Mouse (Mus musculus) right cerebral cortex, adult 18-20 months (tissue): Measurements from ENCODE around the gene Ahnak2.
A peak's percentile ranks its signal among the peaks of the same experiment; 100 is the strongest.
"Not testable (repeated sequence)": the region's sequence is repeated elsewhere in the genome, so short reads cannot be mapped to it uniquely, and the experiment has no call there.

ENCODE experiments used
- DNase-seq: peaks from one replicate; pipeline ENCODE4 v3.0.0; 2022; ENCODE audit warnings: mixed read lengths

Ahnak2 gene

DNA sequence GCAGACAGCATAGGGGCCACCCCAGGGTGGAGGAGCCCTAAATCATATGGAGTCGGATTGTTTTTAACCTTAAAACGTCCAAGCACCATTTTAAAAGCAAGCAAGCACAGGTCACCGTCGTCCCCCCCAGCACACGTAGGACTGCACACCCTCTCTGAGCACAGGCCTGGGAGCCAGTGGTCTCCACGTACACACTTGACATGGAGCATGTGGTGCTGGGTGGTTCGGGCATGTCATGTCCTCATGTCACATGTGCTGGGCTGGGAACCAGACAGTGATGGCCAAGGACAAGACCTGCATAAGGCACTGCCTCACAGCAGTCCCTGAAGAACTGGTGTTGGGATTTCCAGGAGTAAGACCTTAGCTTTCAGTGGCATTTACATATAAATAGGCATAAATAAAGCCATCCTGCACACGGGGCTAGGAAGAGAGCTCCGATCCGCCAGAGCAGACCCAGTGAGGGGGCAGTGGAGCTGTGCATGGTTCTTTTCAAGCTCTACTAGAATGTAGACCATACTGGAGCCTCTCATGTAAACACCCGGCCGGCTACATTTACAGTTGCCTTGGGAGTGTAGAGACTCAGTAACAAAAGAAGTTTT lies 18.0 kb upstream of the Ahnak2 start:
- DNase-seq: no peak

GRCm38 (mm10) chr12:112819057-112819662 lies 16.7 kb upstream of the Ahnak2 start:
- no peak for DNase-seq

DNA sequence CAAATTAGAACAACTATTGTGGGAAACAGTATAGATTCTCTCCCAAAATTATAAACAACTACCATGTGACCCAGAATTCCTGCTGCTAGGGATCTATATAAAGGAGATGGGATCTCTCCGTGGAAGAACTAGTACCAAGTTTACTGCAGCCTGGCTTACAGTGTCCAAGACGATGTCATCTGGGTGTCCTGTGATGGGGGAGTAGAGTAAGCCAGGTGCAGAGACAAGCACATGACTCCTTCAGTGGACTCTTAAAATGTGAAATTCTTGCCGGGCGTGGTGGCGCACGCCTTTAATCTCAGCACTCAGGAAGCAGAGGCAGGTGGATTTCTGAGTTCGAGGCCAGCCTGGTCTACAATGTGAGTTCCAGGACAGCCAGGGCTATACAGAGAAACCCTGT lies 14.4 kb upstream of the Ahnak2 start:
- DNase-seq: not testable (repeated sequence)

GRCm38 (mm10) chr12:112816294-112816693 lies 13.8 kb upstream of the Ahnak2 start:
- DNase-seq: peak; percentile 43

- no peak for DNase-seq
These were observed 12.4 kb upstream of the Ahnak2 start for GRCm38 (mm10) chr12:112814682-112815470.

- no peak for DNase-seq
These were observed 10.9 kb upstream of the Ahnak2 start for GRCm38 (mm10) chr12:112813370-112813769.

DNA sequence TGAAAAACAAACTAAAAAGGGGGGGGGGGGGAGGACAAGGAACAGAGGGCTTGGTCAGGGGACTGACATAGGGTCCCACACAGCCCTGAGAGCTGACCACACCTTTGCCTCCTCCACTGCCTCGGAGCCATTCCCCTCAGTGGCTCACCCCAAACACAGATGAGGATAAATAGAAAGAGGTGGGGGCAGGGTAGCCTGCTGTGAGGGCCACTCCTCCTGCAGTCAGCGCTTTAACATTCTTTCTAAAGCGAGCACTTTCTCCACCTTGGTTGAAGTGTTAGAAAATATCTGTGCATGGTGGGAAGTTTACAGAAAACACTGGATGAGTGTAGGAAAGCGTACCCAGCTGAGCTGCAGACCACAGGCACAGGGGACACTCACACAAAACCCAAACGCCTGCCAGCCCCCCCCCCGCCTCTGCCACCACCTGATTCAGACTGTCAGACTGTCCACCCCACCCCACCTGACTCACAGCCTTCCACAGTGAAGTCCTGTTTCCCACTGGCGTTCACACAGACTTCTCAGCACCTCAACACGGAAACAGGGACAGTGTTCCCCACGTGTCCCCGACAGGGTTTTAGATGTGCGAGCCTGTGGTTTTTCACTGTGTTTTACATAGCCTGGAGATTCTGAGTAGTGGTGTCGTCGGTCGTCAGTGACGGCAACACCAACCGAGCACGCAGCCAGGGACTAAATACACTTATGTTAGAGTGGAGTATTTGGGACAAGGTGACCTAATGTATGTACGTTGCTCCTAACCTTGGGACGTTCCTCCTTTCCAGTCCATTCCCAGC lies 7.8 kb upstream of the Ahnak2 start:
- no peak for DNase-seq

DNA sequence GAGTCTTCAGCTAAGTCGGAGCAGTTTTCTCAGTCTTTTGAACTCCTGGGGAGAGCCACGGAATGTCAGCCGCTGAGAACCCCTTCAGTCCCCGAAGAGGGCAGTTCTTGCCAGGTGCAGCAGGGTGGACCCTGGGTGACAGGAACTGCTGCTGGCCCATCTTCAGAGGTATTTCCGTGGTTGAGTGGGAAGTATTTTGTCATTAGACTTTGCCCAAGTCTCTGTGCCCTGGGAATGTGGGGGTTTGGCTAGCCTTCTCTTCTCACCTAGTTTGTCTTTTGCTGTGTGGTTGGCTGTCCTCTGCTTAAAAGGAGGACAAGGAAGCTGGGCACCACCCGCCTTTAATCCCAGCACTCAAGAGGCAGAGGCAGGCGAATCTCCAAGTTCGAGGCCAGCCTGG lies 7.2 kb upstream of the Ahnak2 start:
- DNase-seq: no peak

DNA sequence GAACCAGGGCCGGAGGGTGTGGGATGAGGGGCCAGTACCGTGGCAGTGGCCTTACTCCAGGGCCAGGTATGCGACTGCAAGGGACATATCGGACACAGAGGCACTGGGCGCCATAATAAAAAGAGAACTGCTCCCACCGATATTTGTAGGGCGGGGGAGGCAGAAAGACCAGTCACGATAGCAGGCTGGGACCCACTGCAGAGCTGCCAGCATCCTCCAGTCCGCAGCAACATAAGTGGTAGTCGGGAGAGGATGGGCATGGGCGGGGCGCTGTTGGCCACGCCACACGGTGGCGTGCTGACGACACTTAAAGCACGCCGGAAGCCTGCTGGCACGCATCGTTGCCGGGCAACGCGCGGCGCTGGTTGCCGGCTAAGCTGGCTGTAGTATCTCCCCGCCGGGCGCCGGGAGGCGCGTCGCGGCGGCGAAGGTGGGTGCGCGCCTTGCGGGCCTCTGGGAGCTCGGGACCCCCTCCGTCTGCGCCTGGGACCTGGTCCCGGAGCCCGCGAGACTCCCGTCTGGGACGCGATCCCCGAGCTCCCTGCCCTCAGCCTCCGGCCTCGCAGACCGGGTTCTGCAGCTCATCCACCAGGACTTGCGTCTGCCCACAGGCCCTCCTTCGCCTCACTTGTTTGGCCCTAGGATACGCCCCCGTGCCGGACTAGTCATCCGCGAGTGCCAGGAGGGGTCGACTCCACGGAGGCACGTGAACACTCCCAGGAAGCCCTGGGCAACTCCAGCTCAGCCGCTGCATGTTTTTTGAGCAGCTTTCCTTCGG lies 6.3 kb upstream of the Ahnak2 start, which contains the start of gene Clba1:
Gene Clba1, plus strand, starts transcription at position 351 of the 778 bp plus-strand sequence.
- DNase-seq: peak; percentile 95

GRCm38 (mm10) chr12:112808212-112808586 lies 5.7 kb upstream of the Ahnak2 start:
- DNase-seq: no peak

- DNase-seq: no peak
These were observed 5.3 kb upstream of the Ahnak2 start for GRCm38 (mm10) chr12:112807796-112808195.

DNA sequence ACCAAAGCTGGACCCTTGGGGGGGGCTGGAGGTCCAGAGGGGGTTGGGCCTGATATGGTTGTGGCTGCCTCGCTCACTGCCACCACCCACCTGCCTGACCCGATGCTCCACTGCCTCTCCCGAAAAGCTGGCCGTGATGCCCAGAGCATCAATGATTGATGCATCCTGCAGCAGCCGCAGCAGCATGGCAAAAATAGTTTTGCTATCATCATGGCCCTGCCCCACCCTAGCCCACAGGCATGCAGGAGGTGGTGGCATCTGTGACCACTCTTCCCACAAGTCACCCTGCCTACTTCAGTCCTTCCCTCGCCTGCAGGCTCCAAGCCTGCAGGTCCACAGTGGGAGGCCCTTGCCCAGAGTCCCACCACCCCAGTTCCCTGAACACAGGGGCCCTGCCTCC lies 3.6 kb upstream of the Ahnak2 start:
- DNase-seq: no peak

DNA sequence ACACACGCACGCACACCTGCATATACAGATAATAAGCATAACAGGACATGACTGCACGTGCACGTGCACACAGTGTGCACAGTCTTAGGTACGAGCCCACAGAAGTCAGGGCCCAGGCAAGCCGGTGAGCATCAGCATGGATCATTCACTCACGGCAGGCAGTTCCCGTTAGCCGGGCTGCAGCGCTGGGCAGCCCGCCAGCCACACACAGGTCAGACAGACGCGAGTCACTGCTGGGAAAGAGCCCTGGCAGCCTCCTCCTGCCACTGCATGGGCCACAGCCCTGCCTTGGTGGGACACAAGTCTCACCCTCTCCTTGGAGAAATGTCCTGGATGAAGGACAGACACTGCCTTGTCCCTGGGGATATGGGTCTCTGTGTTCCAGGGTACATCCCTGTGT lies 1.6 kb upstream of the Ahnak2 start:
- no peak for DNase-seq

GRCm38 (mm10) chr12:112802917-112803316 lies 460 bp upstream of the Ahnak2 start:
- no peak for DNase-seq

DNA sequence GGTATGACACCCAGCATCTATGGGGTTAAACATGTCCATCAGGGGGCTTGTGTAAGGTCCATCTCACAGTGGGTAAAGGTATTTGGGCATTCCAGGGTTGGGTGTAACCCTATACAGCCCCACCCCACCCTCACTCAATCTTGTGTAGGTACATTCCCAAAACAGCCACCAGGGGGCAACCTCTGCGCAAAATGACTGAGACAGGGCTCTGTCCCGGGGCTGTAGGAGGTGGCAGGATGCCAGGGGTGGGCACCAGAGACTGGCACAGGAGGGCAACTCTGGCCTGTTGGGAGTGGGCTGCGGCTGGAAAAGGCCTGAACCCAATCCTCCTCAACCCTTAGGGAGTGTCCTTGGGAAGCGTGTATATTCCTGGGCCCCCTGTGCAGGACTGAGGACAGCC lies 2.0 kb downstream of the Ahnak2 start:
- DNase-seq: no peak

GRCm38 (mm10) chr12:112799237-112799970 lies 3.1 kb downstream of the Ahnak2 start:
- DNase-seq: no peak

DNA sequence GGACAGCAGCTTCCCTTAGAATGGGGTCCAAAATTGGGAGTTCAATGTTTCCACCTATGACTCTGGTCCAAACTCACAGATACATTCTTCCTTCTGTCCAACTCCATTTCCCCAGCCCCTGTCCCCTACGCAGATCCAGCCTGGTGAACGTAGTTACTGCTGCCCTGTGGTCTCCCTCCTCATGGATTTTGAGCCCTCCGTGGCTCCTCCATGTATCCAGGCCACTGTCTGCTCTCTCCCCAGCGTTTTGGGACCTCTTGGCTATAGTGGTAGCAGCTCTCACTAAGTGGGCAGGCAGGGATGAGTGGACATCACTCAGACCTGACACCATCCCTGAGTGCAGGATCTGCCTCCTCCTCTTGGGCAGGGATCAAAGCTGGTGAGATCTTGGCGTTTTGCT lies 3.7 kb downstream of the Ahnak2 start:
- DNase-seq: no peak

- no peak for DNase-seq
These were observed 4.2 kb downstream of the Ahnak2 start for GRCm38 (mm10) chr12:112798332-112798681.

DNA sequence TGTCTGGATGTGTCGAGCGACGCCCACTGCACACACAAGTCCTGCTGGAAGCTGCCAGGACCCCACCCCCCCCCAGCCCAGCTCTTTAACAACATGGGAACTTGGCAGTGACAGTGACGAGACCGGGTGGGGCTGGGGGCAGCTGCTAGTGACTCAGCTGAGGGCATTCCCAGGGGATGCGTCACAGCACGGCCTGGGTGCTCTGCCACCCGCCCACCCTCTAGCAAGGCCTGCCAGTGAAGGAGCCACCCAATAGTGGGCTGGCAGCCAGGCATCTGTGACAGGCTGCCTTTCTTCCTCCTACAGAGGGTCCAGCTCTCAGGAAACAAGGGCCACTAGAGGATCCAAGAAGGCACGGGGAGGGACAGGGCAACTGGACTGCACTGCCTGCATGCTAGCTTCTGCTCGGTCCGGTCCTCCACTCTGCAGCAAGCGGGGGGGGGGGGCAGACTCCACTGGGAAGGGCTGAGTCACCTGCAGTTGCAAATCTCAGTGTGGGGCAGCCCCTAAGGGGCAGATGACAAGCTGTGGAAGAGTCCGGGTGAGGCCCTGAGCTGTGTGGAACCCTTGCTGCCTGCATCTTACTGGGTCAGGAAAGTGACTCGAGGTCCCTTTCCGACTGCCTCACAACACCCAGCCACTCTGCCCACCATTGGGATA lies 4.7 kb downstream of the Ahnak2 start:
- DNase-seq: peak; percentile 75

DNA sequence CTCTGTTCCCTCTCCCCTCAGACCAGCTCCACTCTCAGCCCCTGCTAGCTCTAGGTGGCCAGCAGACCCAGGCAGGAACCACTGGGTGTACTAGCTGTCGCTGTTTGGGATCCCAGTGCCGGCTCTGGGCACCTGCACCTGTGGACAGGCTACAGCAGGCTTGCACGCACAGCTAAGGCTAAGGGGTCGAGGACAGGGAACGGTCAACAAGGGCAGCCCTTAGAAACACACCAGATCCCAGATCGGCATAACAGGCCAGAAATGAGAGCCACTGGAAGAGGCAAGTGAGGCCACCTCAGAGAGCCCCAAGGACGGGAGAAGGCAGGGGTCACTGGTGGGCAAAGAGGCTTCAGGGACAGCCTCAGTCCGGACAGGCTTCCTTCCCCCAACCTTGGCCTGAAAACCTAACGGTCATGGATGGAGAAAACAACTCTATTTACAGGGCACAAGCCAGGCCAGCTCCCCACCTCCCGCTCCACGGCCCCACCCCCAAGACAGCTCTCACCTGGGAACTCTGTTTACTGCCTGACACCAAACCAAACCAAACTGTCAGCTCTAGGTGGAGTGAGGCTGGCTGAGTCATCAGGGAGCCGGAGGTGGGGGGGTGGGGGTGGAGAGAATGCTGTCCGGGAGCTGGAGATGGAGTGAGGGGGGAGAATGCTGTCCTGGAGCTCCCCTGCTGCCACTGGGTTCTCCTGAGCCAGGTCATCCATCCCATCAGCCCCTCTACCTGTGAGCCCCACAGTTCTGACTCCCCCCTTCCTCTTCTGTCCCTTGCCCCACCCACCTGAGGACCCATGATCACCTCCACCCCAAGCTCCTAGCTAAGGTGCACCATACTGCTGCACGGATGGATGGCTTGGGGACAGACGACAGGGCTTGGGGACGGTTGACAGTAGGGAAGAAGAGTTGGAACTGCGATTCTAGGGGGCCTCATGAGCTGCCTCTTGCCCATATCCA lies 5.6 kb downstream of the Ahnak2 start:
- DNase-seq: no peak
